Mouse (Mus musculus): ENCODE data around the gene Tlx3. TPM values are rescaled to one million over a fixed set of nuclear protein-coding genes. Genes with fewer than 3 reads are reported as not detected.

The Tlx3 gene
- not detected in 2 replicates for polyA plus RNA-seq (2015; fragmentation: Nextera tagmentation; extraction: Ambion mirVana)

GRCm38 (mm10) chr11:33203383-33204328 is at the start of gene Tlx3:
TSS of gene Tlx3 (minus strand) at chr11:33203589.
- no peak within 1 kb of the TSS for H3K9ac ChIP-seq (ENCODE audit: low read length)
- H3K4me1 ChIP-seq (ENCODE audit: control insufficient read depth, insufficient read depth, low read length): peaks cover 11% of the 10 kb centered on the region
- no peak within 1 kb of the TSS for H3K27ac ChIP-seq (ENCODE audit: low read length)
- no peak for ATAC-seq (replicated peaks; ENCODE audit: extremely low read depth, insufficient read depth, low FRiP score)
- peak within 1 kb of the TSS; percentile 24 for H3K4me3 ChIP-seq (ENCODE audit: low read length)
- peak within 1 kb of the TSS; percentile 41 for H3K4me2 ChIP-seq (ENCODE audit: low read depth, low read length)
- under 1% methylated on average over 80 of the region's 81 CpGs for WGBS
- peaks cover 88% of the 10 kb centered on the region for H3K27me3 ChIP-seq (ENCODE audit: control insufficient read depth, insufficient read depth, low read length)
- H3K36me3 ChIP-seq (ENCODE audit: control insufficient read depth, insufficient read depth): no peaks in the 10 kb centered on the region
- no peaks in the 10 kb centered on the region for H3K9me3 ChIP-seq (replicated peaks; ENCODE audit: control insufficient read depth, low read length)

GRCm38 (mm10) chr11:33240295-33240694 is 36.9 kb upstream of the Tlx3 start:
- no peak overlapping the region for H3K9ac ChIP-seq (ENCODE audit: low read length)
- 88% methylated on average over 3 of the region's 3 CpGs for WGBS
- no peaks in the 10 kb centered on the region for H3K36me3 ChIP-seq (ENCODE audit: control insufficient read depth, insufficient read depth)
- H3K4me1 ChIP-seq (ENCODE audit: control insufficient read depth, insufficient read depth, low read length): no peaks in the 10 kb centered on the region
- no peak overlapping the region for H3K4me3 ChIP-seq (ENCODE audit: low read length)
- H3K4me2 ChIP-seq (ENCODE audit: low read depth, low read length): no peak overlapping the region
- H3K27me3 ChIP-seq (ENCODE audit: control insufficient read depth, insufficient read depth, low read length): no peaks in the 10 kb centered on the region
- H3K27ac ChIP-seq (ENCODE audit: low read length): no peak overlapping the region
- ATAC-seq (replicated peaks; ENCODE audit: extremely low read depth, insufficient read depth, low FRiP score): no peak
- H3K9me3 ChIP-seq (replicated peaks; ENCODE audit: control insufficient read depth, low read length): no peaks in the 10 kb centered on the region

- no peak overlapping the region for H3K4me2 ChIP-seq (ENCODE audit: low read depth, low read length)
- H3K36me3 ChIP-seq (ENCODE audit: control insufficient read depth, insufficient read depth): no peaks in the 10 kb centered on the region
- no peak overlapping the region for H3K27ac ChIP-seq (ENCODE audit: low read length)
- no peaks in the 10 kb centered on the region for H3K9me3 ChIP-seq (replicated peaks; ENCODE audit: control insufficient read depth, low read length)
- no peak overlapping the region for H3K9ac ChIP-seq (ENCODE audit: low read length)
- H3K4me3 ChIP-seq (ENCODE audit: low read length): no peak overlapping the region
- H3K4me1 ChIP-seq (ENCODE audit: control insufficient read depth, insufficient read depth, low read length): no peaks in the 10 kb centered on the region
- no peaks in the 10 kb centered on the region for H3K27me3 ChIP-seq (ENCODE audit: control insufficient read depth, insufficient read depth, low read length)
- WGBS: 75% methylated on average over 3 of the region's 3 CpGs
- no peak for ATAC-seq (replicated peaks; ENCODE audit: extremely low read depth, insufficient read depth, low FRiP score)
Observed at GRCm38 (mm10) chr11:33234134-33234533, 30.7 kb upstream of the Tlx3 start.

DNA sequence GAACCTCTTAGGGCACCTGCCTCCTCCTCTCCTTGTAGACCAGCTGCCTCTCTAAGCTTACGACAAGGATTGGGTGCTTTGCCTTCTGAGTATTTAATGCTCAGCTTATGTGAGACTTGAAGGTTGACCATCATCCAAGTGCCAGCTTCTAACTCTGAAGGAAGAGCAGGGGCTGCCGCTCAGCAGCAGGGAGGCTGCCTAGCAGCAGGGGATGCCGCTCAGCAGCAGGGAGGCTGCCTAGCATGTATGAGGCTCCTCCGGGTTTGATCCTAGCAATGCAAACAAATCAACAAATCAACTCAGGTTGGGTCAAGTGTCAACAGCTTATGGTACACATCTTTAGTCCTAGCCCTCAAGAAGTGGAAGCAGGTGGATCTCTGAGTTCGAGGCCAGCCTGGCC is 28.7 kb upstream of the Tlx3 start:
- ATAC-seq (replicated peaks; ENCODE audit: extremely low read depth, insufficient read depth, low FRiP score): no peak
- 66% methylated on average over 5 of the region's 5 CpGs for WGBS
- H3K4me2 ChIP-seq (ENCODE audit: low read depth, low read length): no peak overlapping the region
- no peaks in the 10 kb centered on the region for H3K36me3 ChIP-seq (ENCODE audit: control insufficient read depth, insufficient read depth)
- H3K9ac ChIP-seq (ENCODE audit: low read length): no peak overlapping the region
- no peaks in the 10 kb centered on the region for H3K9me3 ChIP-seq (replicated peaks; ENCODE audit: control insufficient read depth, low read length)
- no peak overlapping the region for H3K4me3 ChIP-seq (ENCODE audit: low read length)
- no peaks in the 10 kb centered on the region for H3K4me1 ChIP-seq (ENCODE audit: control insufficient read depth, insufficient read depth, low read length)
- H3K27me3 ChIP-seq (ENCODE audit: control insufficient read depth, insufficient read depth, low read length): no peaks in the 10 kb centered on the region
- H3K27ac ChIP-seq (ENCODE audit: low read length): no peak overlapping the region

- Histone ChIP-seq H3K4me1 (ENCODE audit: control insufficient read depth, insufficient read depth, low read length) (no peaks in the 10 kb centered on the region), H3K27me3 (ENCODE audit: control insufficient read depth, insufficient read depth, low read length) (no peaks in the 10 kb centered on the region), H3K36me3 (ENCODE audit: control insufficient read depth, insufficient read depth) (no peaks in the 10 kb centered on the region), H3K9me3 (replicated peaks; ENCODE audit: control insufficient read depth, low read length) (no peaks in the 10 kb centered on the region), H3K4me3 (ENCODE audit: low read length) (no peak overlapping the region), H3K27ac (ENCODE audit: low read length) (no peak overlapping the region), H3K4me2 (ENCODE audit: low read depth, low read length) (no peak overlapping the region), H3K9ac (ENCODE audit: low read length) (no peak overlapping the region)
- ATAC-seq (replicated peaks; ENCODE audit: extremely low read depth, insufficient read depth, low FRiP score): no peak
- 81% methylated on average over 2 of the region's 2 CpGs for WGBS
Observed at GRCm38 (mm10) chr11:33228186-33228585, 24.8 kb upstream of the Tlx3 start.

DNA sequence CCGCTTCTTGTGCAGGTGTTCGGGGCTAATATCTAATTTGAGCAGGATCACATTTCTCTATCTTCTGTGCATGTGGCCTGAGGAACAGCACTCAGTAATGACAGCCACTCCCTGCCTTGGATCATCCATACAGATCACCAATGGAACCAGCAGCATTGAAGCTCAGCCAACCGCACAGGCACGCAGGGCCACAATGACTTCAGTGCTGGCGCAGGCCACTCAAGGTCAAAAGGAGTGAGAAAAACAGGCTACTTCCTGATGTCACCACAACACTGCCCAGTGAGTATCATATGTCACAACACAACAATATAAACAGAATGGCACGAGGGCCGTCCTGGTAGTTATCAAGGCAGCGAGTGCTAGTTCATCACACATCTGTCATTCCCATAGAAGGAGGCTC is 23.1 kb upstream of the Tlx3 start:
- Histone ChIP-seq H3K36me3 (ENCODE audit: control insufficient read depth, insufficient read depth) (no peaks in the 10 kb centered on the region), H3K27ac (ENCODE audit: low read length) (no peak overlapping the region), H3K9me3 (replicated peaks; ENCODE audit: control insufficient read depth, low read length) (no peaks in the 10 kb centered on the region), H3K9ac (ENCODE audit: low read length) (no peak overlapping the region), H3K4me3 (ENCODE audit: low read length) (no peak overlapping the region), H3K27me3 (ENCODE audit: control insufficient read depth, insufficient read depth, low read length) (no peaks in the 10 kb centered on the region), H3K4me2 (ENCODE audit: low read depth, low read length) (no peak overlapping the region), H3K4me1 (ENCODE audit: control insufficient read depth, insufficient read depth, low read length) (peaks cover 7% of the 10 kb centered on the region; the same call in 1 of the 2 replicates)
- WGBS: 79% methylated on average over 8 of the region's 8 CpGs
- ATAC-seq (replicated peaks; ENCODE audit: extremely low read depth, insufficient read depth, low FRiP score): no peak

GRCm38 (mm10) chr11:33221566-33222365 is 18.4 kb upstream of the Tlx3 start:
- peak overlapping the region; percentile 34; the same call in 1 of the 2 replicates for H3K27ac ChIP-seq (ENCODE audit: low read length)
- peaks cover 13% of the 10 kb centered on the region for H3K4me1 ChIP-seq (ENCODE audit: control insufficient read depth, insufficient read depth, low read length)
- WGBS: 61% methylated on average over 11 of the region's 11 CpGs
- H3K36me3 ChIP-seq (ENCODE audit: control insufficient read depth, insufficient read depth): no peaks in the 10 kb centered on the region
- ATAC-seq (replicated peaks; ENCODE audit: extremely low read depth, insufficient read depth, low FRiP score): no peak; the same call in 1 of the 2 replicates
- H3K9me3 ChIP-seq (replicated peaks; ENCODE audit: control insufficient read depth, low read length): no peaks in the 10 kb centered on the region
- H3K4me3 ChIP-seq (ENCODE audit: low read length): no peak overlapping the region
- H3K9ac ChIP-seq (ENCODE audit: low read length): no peak overlapping the region
- H3K27me3 ChIP-seq (ENCODE audit: control insufficient read depth, insufficient read depth, low read length): no peaks in the 10 kb centered on the region
- no peak overlapping the region for H3K4me2 ChIP-seq (ENCODE audit: low read depth, low read length)

GRCm38 (mm10) chr11:33220763-33221162 is 17.4 kb upstream of the Tlx3 start:
- Histone ChIP-seq H3K27me3 (ENCODE audit: control insufficient read depth, insufficient read depth, low read length) (no peaks in the 10 kb centered on the region), H3K27ac (ENCODE audit: low read length) (no peak overlapping the region), H3K4me2 (ENCODE audit: low read depth, low read length) (no peak overlapping the region), H3K4me3 (ENCODE audit: low read length) (no peak overlapping the region), H3K9ac (ENCODE audit: low read length) (no peak overlapping the region), H3K4me1 (ENCODE audit: control insufficient read depth, insufficient read depth, low read length) (peaks cover 13% of the 10 kb centered on the region), H3K36me3 (ENCODE audit: control insufficient read depth, insufficient read depth) (no peaks in the 10 kb centered on the region), H3K9me3 (replicated peaks; ENCODE audit: control insufficient read depth, low read length) (no peaks in the 10 kb centered on the region)
- ATAC-seq (replicated peaks; ENCODE audit: extremely low read depth, insufficient read depth, low FRiP score): no peak
- 70% methylated on average over 7 of the region's 7 CpGs for WGBS
